Mouse (Mus musculus): Measurements from ENCODE around the gene Pnp.
"Not testable (repeated sequence)": the region's sequence is repeated elsewhere in the genome, so short reads cannot be mapped to it uniquely, and the experiment has no call there.

Gene Pnp

GRCm38 (mm10) chr14:50930377-50930753 lies 517 bp upstream of the Pnp start:
- peak; percentile 70 for DNase-seq (ENCODE audit: low spot score)

GRCm38 (mm10) chr14:50931493-50932020 lies 675 bp downstream of the Pnp start:
- no peak for DNase-seq (ENCODE audit: low spot score)

GRCm38 (mm10) chr14:50936649-50937048 lies 5.8 kb downstream of the Pnp start:
- no peak for DNase-seq (ENCODE audit: low spot score)

GRCm38 (mm10) chr14:50938119-50938908 lies 7.4 kb downstream of the Pnp start:
- no peak for DNase-seq (ENCODE audit: low spot score)

- no peak for DNase-seq (ENCODE audit: low spot score)
Measured at GRCm38 (mm10) chr14:50938940-50939339, 8.1 kb downstream of the Pnp start.

- DNase-seq (ENCODE audit: low spot score), result peak; percentile 97
Measured at GRCm38 (mm10) chr14:50943932-50944667, 13.2 kb downstream of the Pnp start, which contains the start of gene Gm49342. Gm49342 (plus strand) TSS chr14:50944517.

- not testable (repeated sequence) for DNase-seq (ENCODE audit: low spot score)
Measured at GRCm38 (mm10) chr14:50944668-50945033, 13.8 kb downstream of the Pnp start.

- DNase-seq (ENCODE audit: low spot score), result not testable (repeated sequence)
Measured at GRCm38 (mm10) chr14:50945081-50945480, 14.2 kb downstream of the Pnp start.

GRCm38 (mm10) chr14:50945526-50945925 lies 14.6 kb downstream of the Pnp start:
- not testable (repeated sequence) for DNase-seq (ENCODE audit: low spot score)

- no peak for DNase-seq (ENCODE audit: low spot score)
Measured at GRCm38 (mm10) chr14:50955487-50955886, 24.6 kb downstream of the Pnp start.

GRCm38 (mm10) chr14:50955942-50956508 lies 25.1 kb downstream of the Pnp start, which contains the start of gene Pnp2:
Pnp2 (plus strand) TSS chr14:50955992.
- peak; percentile 58 for DNase-seq (ENCODE audit: low spot score)

GRCm38 (mm10) chr14:50956724-50957123 lies 25.8 kb downstream of the Pnp start:
- not testable (repeated sequence) for DNase-seq (ENCODE audit: low spot score)

- not testable (repeated sequence) for DNase-seq (ENCODE audit: low spot score)
Measured at GRCm38 (mm10) chr14:50957146-50957545, 26.3 kb downstream of the Pnp start.

- DNase-seq (ENCODE audit: low spot score), result not testable (repeated sequence)
Measured at GRCm38 (mm10) chr14:50958289-50958995, 27.6 kb downstream of the Pnp start.

GRCm38 (mm10) chr14:50968216-50968980 lies 37.5 kb downstream of the Pnp start:
- DNase-seq (ENCODE audit: low spot score), result no peak

GRCm38 (mm10) chr14:50969041-50969440 lies 38.2 kb downstream of the Pnp start:
- no peak for DNase-seq (ENCODE audit: low spot score)

- DNase-seq (ENCODE audit: low spot score), result no peak
Measured at GRCm38 (mm10) chr14:50969558-50970544, 39.0 kb downstream of the Pnp start.

- DNase-seq (ENCODE audit: low spot score), result no peak
Measured at GRCm38 (mm10) chr14:50970822-50971221, 39.9 kb downstream of the Pnp start.

- not testable (repeated sequence) for DNase-seq (ENCODE audit: low spot score)
Measured at GRCm38 (mm10) chr14:50973054-50973453, 42.2 kb downstream of the Pnp start.

GRCm38 (mm10) chr14:50973700-50974099 lies 42.8 kb downstream of the Pnp start:
- no peak for DNase-seq (ENCODE audit: low spot score)
